In genomic region chr3:148602730-148603255, GRCm38 (mm10) we compare ENCODE assay signal across 26 mouse cellular contexts.
DNase-seq lines count a peak whose midpoint lies in the region; ATAC-seq and TF ChIP-seq lines count a peak whose summit lies in the region.
"Had no signal": no experiment of that assay in that cellular context is flagged by ENCODE, and none has a peak within 500 bp of the region (broad histone marks: within the 10 kb centered on the region; RNA-seq: fewer than 3 reads in every experiment).

No protein-coding gene starts in this region.

- no peak overlapping the region for H3K9ac ChIP-seq in lung, postnatal 0 days (replicated peaks; ENCODE audit: low read depth)
- H3K9ac ChIP-seq: forebrain, embryonic 13.5 days; hindbrain, embryonic 15.5 days; limb, embryonic 12.5 days; liver, embryonic 12.5 days; liver, postnatal 0 days; neural tube, embryonic 15.5 days had no signal

- no peaks in the 10 kb centered on the region for H3K9me3 ChIP-seq in lung, postnatal 0 days (ENCODE audit: low read length)
- H3K9me3 ChIP-seq: forebrain, embryonic 13.5 days; hindbrain, embryonic 10.5 days; hindbrain, embryonic 15.5 days; limb, embryonic 12.5 days; liver, embryonic 12.5 days; neural tube, embryonic 15.5 days had no signal

- H3K27me3 ChIP-seq in lung, postnatal 0 days (replicated peaks; ENCODE audit: insufficient read depth, low read length) = no peaks in the 10 kb centered on the region
- H3K27me3 ChIP-seq: forebrain, embryonic 13.5 days; hindbrain, embryonic 15.5 days; limb, embryonic 12.5 days; liver, embryonic 12.5 days; neural tube, embryonic 15.5 days had no signal

- WGBS in lung, postnatal 0 days = 77% methylated on average over 5 of the region's 5 CpGs

- no peak overlapping the region for H3K4me2 ChIP-seq in lung, postnatal 0 days (replicated peaks; ENCODE audit: low read depth, low read length)
- H3K4me2 ChIP-seq: forebrain, embryonic 13.5 days; hindbrain, embryonic 15.5 days; limb, embryonic 12.5 days; liver, embryonic 12.5 days; neural tube, embryonic 15.5 days had no signal

- H3K4me3 ChIP-seq in lung, postnatal 0 days (ENCODE audit: low read depth, low read length) = no peak overlapping the region
- H3K4me3 ChIP-seq: forebrain, embryonic 13.5 days; gastrocnemius, adult 2 months; hindbrain, embryonic 10.5 days; hindbrain, embryonic 15.5 days; limb, embryonic 12.5 days; liver, embryonic 12.5 days; neural tube, embryonic 15.5 days had no signal

- ATAC-seq in lung, postnatal 0 days = no peak
- ATAC-seq: forebrain, embryonic 13.5 days; inflammation-experienced regulatory T-cells, adult 6 months; liver, embryonic 12.5 days; liver, postnatal 0 days had no signal

- intact Hi-C loops in heart, postnatal 36 days (cut with DNase I) = no loop called here

- TF ChIP-seq EP300 in lung, postnatal 0 days (IDR thresholded peaks at IDR 0.05) = no peak

- TF ChIP-seq CTCF in lung, postnatal 0 days (IDR thresholded peaks at IDR 0.05) = no peak

- DNase-seq in cerebellum, postnatal 14 days = peak; percentile 40 to 55
- no peak for DNase-seq in cerebellum, adult 9-11 months
- peak; percentile 3 to 10 for DNase-seq in heart, postnatal 36 days
- DNase-seq in heart, postnatal 4 days = no peak
- peak; percentile 11 for DNase-seq in lung, postnatal 0 days (ENCODE audit: low spot score)
- DNase-seq in lung, postnatal 10 days = no peak
- no peak for DNase-seq in urinary bladder, postnatal 36 days (ENCODE audit: low spot score in 2 of 2)
- DNase-seq: adrenal gland, adult 8-10 months; cerebellum, adult 11-12 months; gastrocnemius, postnatal 36 days; kidney, adult 18-20 months; kidney, postnatal 10 days; liver, postnatal 0 days; midbrain, embryonic 14.5 days; retina, postnatal 1 day; right cerebral cortex, postnatal 14 days; thymus, postnatal 4 days had no signal

- H3K4me1 ChIP-seq in lung, postnatal 0 days (ENCODE audit: insufficient read depth, low read depth, low read length) = no peaks in the 10 kb centered on the region
- H3K4me1 ChIP-seq: forebrain, embryonic 13.5 days; hindbrain, embryonic 10.5 days; hindbrain, embryonic 15.5 days; limb, embryonic 12.5 days; liver, embryonic 12.5 days; neural tube, embryonic 15.5 days had no signal

- no peak overlapping the region for H3K27ac ChIP-seq in lung, postnatal 0 days (ENCODE audit: low read length)
- H3K27ac ChIP-seq: forebrain, embryonic 13.5 days; gastrocnemius, adult 2 months; hindbrain, embryonic 10.5 days; hindbrain, embryonic 15.5 days; limb, embryonic 12.5 days; liver, embryonic 12.5 days; macrophage; neural tube, embryonic 15.5 days had no signal

- no peaks in the 10 kb centered on the region for H3K36me3 ChIP-seq in lung, postnatal 0 days (ENCODE audit: insufficient read depth, low read length)
- H3K36me3 ChIP-seq: hindbrain, embryonic 10.5 days; hindbrain, embryonic 15.5 days; limb, embryonic 12.5 days; liver, embryonic 12.5 days; neural tube, embryonic 15.5 days had no signal

Comparison
In these comparisons a context has a peak if more than half of its experiments do, and no peak if none do; other contexts are left out.
1. DNase-seq: peak in cerebellum, postnatal 14 days (2 of 2), heart, postnatal 36 days (2 of 2) and lung, postnatal 0 days (single experiment); none in cerebellum, adult 9-11 months (single experiment), heart, postnatal 4 days (single experiment), lung, postnatal 10 days (single experiment) and urinary bladder, postnatal 36 days (0 of 2).